Mouse (Mus musculus) lung, adult 2 months (tissue): ENCODE measurements around the gene Tal1.

Experiments used
- CTCF ChIP-seq: fragments of 200-500 bp; IDR thresholded peaks from 2 replicates; pipeline ENCODE4 v1.5.1; 2011; ENCODE audit warnings: mild to moderate bottlenecking, low read length, control low read depth; ENCODE audit not compliant: insufficient read depth
- POLR2A ChIP-seq: fragments of 200-500 bp; IDR thresholded peaks from 2 replicates; pipeline ENCODE4 v1.6.1; 2011; ENCODE audit warnings: low read depth, mild to moderate bottlenecking, control low read depth, low read length, borderline replicate concordance; ENCODE audit errors: extremely low read depth

DNA sequence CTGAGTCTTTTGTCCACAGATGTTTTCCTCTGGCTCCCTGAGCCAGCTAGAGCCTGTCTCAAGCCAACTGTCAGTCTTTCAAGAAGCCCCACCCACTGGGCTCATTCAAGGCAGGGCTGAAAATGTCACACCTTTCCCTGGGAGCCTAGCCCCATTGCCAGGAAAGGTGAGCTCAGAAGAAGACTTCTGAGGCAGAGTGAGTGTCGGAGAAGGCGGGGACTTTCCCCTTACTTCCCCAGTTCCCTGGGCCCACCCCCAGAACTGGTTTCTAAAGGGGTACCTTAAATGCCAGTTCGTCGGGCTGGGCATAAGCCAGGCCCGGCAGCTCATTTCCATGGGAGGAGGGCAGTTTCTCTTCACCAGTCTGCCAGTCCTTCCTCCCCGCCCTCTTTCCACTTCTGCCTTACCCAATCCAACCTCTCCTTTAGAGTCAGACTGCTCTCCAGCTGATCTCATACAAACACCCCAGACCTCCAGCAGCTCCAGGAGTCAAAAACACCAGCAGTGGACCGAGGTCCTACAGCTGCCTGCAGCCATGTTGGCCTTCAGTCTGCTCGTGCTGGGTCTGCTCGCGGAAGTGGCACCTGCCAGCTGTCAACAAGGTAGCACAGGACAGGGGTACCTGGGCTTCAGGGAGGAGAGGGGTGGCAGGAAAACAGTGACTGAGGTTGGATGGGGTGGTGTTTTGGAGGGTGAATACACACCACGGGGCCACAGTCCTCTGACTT lies 32.5 kb downstream of the Tal1 start, which contains the start of gene Pdzk1ip1:
- no peak for TF ChIP-seq CTCF
- TF ChIP-seq POLR2A = peak; percentile 61; the same call in 1 of the 2 replicates
